In genomic region chr10:93833699-93834393, GRCm38 (mm10) we compare ENCODE assay signal across 8 mouse cellular contexts. TPM values are rescaled to one million over a fixed set of nuclear protein-coding genes. Genes with fewer than 3 reads are reported as not detected.
A peak's percentile ranks its signal among the peaks of the same experiment; 100 is the strongest.
DNase-seq lines count a peak whose midpoint lies in the region; ATAC-seq lines count a peak whose summit lies in the region.

No protein-coding gene starts in this region.

- H3K4me3 ChIP-seq in brown adipose tissue, adult 24 weeks (ENCODE audit: insufficient read depth, low read depth, low read length) = peak overlapping the region; percentile 64
- peak overlapping the region; percentile 67 for H3K4me3 ChIP-seq in limb, embryonic 12.5 days (replicated peaks)
- H3K4me3 ChIP-seq in midbrain, embryonic 11.5 days (ENCODE audit: low read depth, low read length) = peak overlapping the region; percentile 87

- ATAC-seq in erythroblast, adult 5-6 weeks (replicated peaks; ENCODE audit: low FRiP score, poor library complexity, severe bottlenecking) = peak; percentile 84
- ATAC-seq in limb, embryonic 12.5 days (ENCODE audit: insufficient number of reproducible peaks, insufficient read depth, low FRiP score, low TSS enrichment, low read depth) = peak; percentile 78; the same call in 1 of the 2 replicates
- ATAC-seq in midbrain, embryonic 11.5 days (ENCODE audit: low FRiP score) = peak; percentile 96

- no peaks in the 10 kb centered on the region for H3K9me3 ChIP-seq in limb, embryonic 12.5 days
- H3K9me3 ChIP-seq in midbrain, embryonic 11.5 days (ENCODE audit: control insufficient read depth, low read length) = no peaks in the 10 kb centered on the region

- H3K9ac ChIP-seq in limb, embryonic 12.5 days (replicated peaks) = peak overlapping the region; percentile 48
- peak overlapping the region; percentile 77 for H3K9ac ChIP-seq in midbrain, embryonic 11.5 days (ENCODE audit: low read length)

- WGBS in limb, embryonic 12.5 days = under 1% methylated on average over 52 of the region's 75 CpGs
- WGBS in midbrain, embryonic 11.5 days = under 1% methylated on average over 73 of the region's 75 CpGs

- peak overlapping the region; percentile 97 for H3K4me2 ChIP-seq in limb, embryonic 12.5 days
- peak overlapping the region; percentile 85 for H3K4me2 ChIP-seq in midbrain, embryonic 11.5 days

- H3K4me1 ChIP-seq in brown adipose tissue, adult 24 weeks (ENCODE audit: control insufficient read depth, insufficient read depth, insufficient read length, low read length) = no peaks in the 10 kb centered on the region
- H3K4me1 ChIP-seq in limb, embryonic 12.5 days (replicated peaks) = peaks cover 12% of the 10 kb centered on the region
- H3K4me1 ChIP-seq in midbrain, embryonic 11.5 days (ENCODE audit: control insufficient read depth, insufficient read depth, low read length) = peaks cover 16% of the 10 kb centered on the region

- H3K27ac ChIP-seq in brown adipose tissue, adult 24 weeks (replicated peaks; ENCODE audit: low read depth, low read length) = no peak overlapping the region
- H3K27ac ChIP-seq in limb, embryonic 12.5 days = no peak overlapping the region
- no peak overlapping the region; the same call in 1 of the 2 replicates for H3K27ac ChIP-seq in midbrain, embryonic 11.5 days (ENCODE audit: low read depth, low read length)

- no peaks in the 10 kb centered on the region for H3K36me3 ChIP-seq in limb, embryonic 12.5 days
- H3K36me3 ChIP-seq in midbrain, embryonic 11.5 days (ENCODE audit: control insufficient read depth, insufficient read depth, low read length) = no peaks in the 10 kb centered on the region

- peaks cover 65% of the 10 kb centered on the region for H3K27me3 ChIP-seq in limb, embryonic 12.5 days
- peaks cover 6% of the 10 kb centered on the region for H3K27me3 ChIP-seq in midbrain, embryonic 11.5 days (ENCODE audit: control insufficient read depth, insufficient read depth, low read length)

- DNase-seq in MN1 (ENCODE audit: low spot score) = peak; percentile 94
- DNase-seq in heart, postnatal 4 days = peak; percentile 78
- peak; percentile 100 for DNase-seq in midbrain, embryonic 11.5 days (ENCODE audit: low spot score, missing footprints)
- DNase-seq in spleen, postnatal 36 days (ENCODE audit: low spot score in 2 of 2) = peak; percentile 49 to 52
- DNase-seq in frontal cortex, postnatal 36 days (ENCODE audit: low spot score in 2 of 2) = no peak

RNA-seq across cellular contexts. Expression of gene Usp44, which starts 2.5 kb away (rescaled TPM):
- not detected in 2 replicates for polyA plus RNA-seq in brown adipose tissue, adult 24 weeks (2012; ENCODE audit: insufficient read depth, insufficient read length, missing spikeins)
- total RNA-seq in erythroblast, adult 5-6 weeks (2015; ENCODE audit: low replicate concordance) = not detected in 2 replicates
- total RNA-seq in erythroblast, adult 5-6 weeks (2017; ENCODE audit: low replicate concordance) = 0.28 TPM in 1 of 2 replicates, not detected in the other
- total RNA-seq in heart, postnatal 4 days (2021) = under 1 TPM in 1 of 2 experiments, not detected in 1; 0.11 TPM
- 1.4 TPM in 2 replicates for polyA plus RNA-seq in limb, embryonic 12.5 days (2016; fragmentation: Nextera tagmentation; extraction: Ambion mirVana)
- polyA plus RNA-seq in midbrain, embryonic 11.5 days (2014; fragmentation: Nextera tagmentation; extraction: Ambion mirVana) = 19.6 and 19.9 TPM in 2 replicates

Comparison
In these comparisons a context has a peak if more than half of its experiments do, and no peak if none do; other contexts are left out.
1. DNase-seq: peak in MN1 (single experiment), heart, postnatal 4 days (single experiment), midbrain, embryonic 11.5 days (single experiment) and spleen, postnatal 36 days (2 of 2); none in frontal cortex, postnatal 36 days (0 of 2).
2. Peak in every context shown above with its lines, with median percentiles within 50 percentile points of each other: H3K4me3 ChIP-seq and ATAC-seq.